Mouse (Mus musculus) stomach, embryonic 16.5 days (tissue): Measurements from ENCODE around the gene Npr2. TPM values are rescaled to one million over a fixed set of nuclear protein-coding genes. Genes with fewer than 3 reads are reported as not detected.
"Not testable (repeated sequence)": the region's sequence is repeated elsewhere in the genome, so short reads cannot be mapped to it uniquely, and the experiment has no call there.

Source experiments
- ATAC-seq: fragments of 200-750 bp; cut with Nextera tagmentation; 2 replicates; pipeline ENCODE4 v1.8.0; 2017; ENCODE audit warnings: moderate number of reproducible peaks, moderate TSS enrichment; ENCODE audit not compliant: insufficient read depth, low FRiP score
- H3K27ac ChIP-seq: fragments of 300-500 bp; sonication (generic); 2 replicates; pipeline ENCODE4 v1.5.1; 2014; ENCODE audit warnings: low read length
- H3K27me3 ChIP-seq: fragments of 300-500 bp; sonication (generic); 2 replicates; pipeline ENCODE4 v1.6.1; 2014; ENCODE audit warnings: low read length, control low read depth, mixed read lengths; ENCODE audit not compliant: control insufficient read depth, insufficient read depth
- H3K36me3 ChIP-seq: fragments of 300-500 bp; sonication (generic); 2 replicates; pipeline ENCODE4 v1.6.1; 2014; ENCODE audit warnings: low read length; ENCODE audit not compliant: control insufficient read depth, insufficient read depth
- H3K4me1 ChIP-seq: fragments of 300-500 bp; sonication (generic); 2 replicates; pipeline ENCODE4 v1.6.1; 2014; ENCODE audit warnings: low read length, control low read depth, mixed read lengths; ENCODE audit not compliant: control insufficient read depth, insufficient read depth
- H3K4me2 ChIP-seq: fragments of 300-500 bp; sonication (generic); 2 replicates; pipeline ENCODE4 v1.6.1; 2014; ENCODE audit warnings: low read depth, low read length, mixed read lengths
- H3K4me3 ChIP-seq: fragments of 300-500 bp; sonication (generic); replicated peaks from 2 replicates; pipeline ENCODE4 v1.5.1; 2014; ENCODE audit warnings: mild to moderate bottlenecking, low read length
- H3K9ac ChIP-seq: fragments of 300-500 bp; sonication (generic); 2 replicates; pipeline ENCODE4 v1.6.1; 2014; ENCODE audit warnings: low read length
- H3K9me3 ChIP-seq: fragments of 300-500 bp; sonication (generic); replicated peaks from 2 replicates; pipeline ENCODE4 v1.6.1; 2016; ENCODE audit warnings: low read length, control low read depth; ENCODE audit not compliant: control insufficient read depth
- WGBS: fragments of 180-500 bp; shearing (Covaris S2); extraction: QIAGEN DNeasy Blood & Tissue Kit; methylation state at CpG from one replicate; pipeline ENCODE4 v1.1.7; 2014; 5-methylcytosine and 5-hydroxymethylcytosine counted together
- polyA plus RNA-seq: library from polyadenylated mRNA; unstranded; fragments of >200 nt; fragmentation: Nextera tagmentation; extraction: Ambion mirVana; gene quantifications from 2 replicates; pipeline ENCODE4 v1.2.1, GENCODE M21; 2015

Gene Npr2
- polyA plus RNA-seq, 1 experiment from 2014 or later, result 8.9 TPM

GRCm38 (mm10) chr4:43591961-43592360 lies 39.8 kb upstream of the Npr2 start:
- no peaks in the 10 kb centered on the region for H3K27me3 ChIP-seq
- H3K27ac ChIP-seq, result no peak overlapping the region
- no peak for ATAC-seq
- no peaks in the 10 kb centered on the region for H3K4me1 ChIP-seq
- H3K36me3 ChIP-seq, result no peaks in the 10 kb centered on the region
- H3K4me3 ChIP-seq, result no peak overlapping the region
- no peaks in the 10 kb centered on the region for H3K9me3 ChIP-seq
- 77% methylated on average over 3 of the region's 3 CpGs for WGBS
- H3K9ac ChIP-seq, result no peak overlapping the region
- H3K4me2 ChIP-seq, result no peak overlapping the region

GRCm38 (mm10) chr4:43593453-43593852 lies 38.3 kb upstream of the Npr2 start:
- H3K4me2 ChIP-seq, result no peak overlapping the region
- no peaks in the 10 kb centered on the region for H3K4me1 ChIP-seq
- H3K9me3 ChIP-seq, result no peaks in the 10 kb centered on the region
- no peaks in the 10 kb centered on the region for H3K36me3 ChIP-seq
- ATAC-seq, result no peak
- 49% methylated on average over 3 of the region's 3 CpGs for WGBS
- H3K27me3 ChIP-seq, result no peaks in the 10 kb centered on the region
- H3K4me3 ChIP-seq, result no peak overlapping the region
- no peak overlapping the region for H3K27ac ChIP-seq
- no peak overlapping the region for H3K9ac ChIP-seq

- H3K9me3 ChIP-seq, H3K36me3 ChIP-seq, H3K4me3 ChIP-seq, H3K27ac ChIP-seq, H3K9ac ChIP-seq, H3K4me2 ChIP-seq, H3K27me3 ChIP-seq, H3K4me1 ChIP-seq, ATAC-seq: not testable (repeated sequence)
- 70% methylated on average over 2 of the region's 2 CpGs for WGBS
Measured at GRCm38 (mm10) chr4:43596597-43596996, 35.1 kb upstream of the Npr2 start.

- Histone ChIP-seq H3K27me3 (no peaks in the 10 kb centered on the region), H3K36me3 (no peaks in the 10 kb centered on the region), H3K9ac (no peak overlapping the region), H3K27ac (no peak overlapping the region), H3K4me2 (no peak overlapping the region), H3K4me3 (no peak overlapping the region), H3K9me3 (no peaks in the 10 kb centered on the region), H3K4me1 (no peaks in the 10 kb centered on the region)
- ATAC-seq, result no peak
- 81% methylated on average over 4 of the region's 4 CpGs for WGBS
Measured at GRCm38 (mm10) chr4:43598200-43598599, 33.5 kb upstream of the Npr2 start.

GRCm38 (mm10) chr4:43598650-43599380 lies 32.9 kb upstream of the Npr2 start:
- no peaks in the 10 kb centered on the region for H3K9me3 ChIP-seq
- H3K27ac ChIP-seq, result no peak overlapping the region
- H3K4me3 ChIP-seq, result no peak overlapping the region
- ATAC-seq, result no peak
- H3K4me2 ChIP-seq, result no peak overlapping the region
- WGBS, result 76% methylated on average over 7 of the region's 7 CpGs
- H3K9ac ChIP-seq, result no peak overlapping the region
- no peaks in the 10 kb centered on the region for H3K27me3 ChIP-seq
- H3K4me1 ChIP-seq, result no peaks in the 10 kb centered on the region
- no peaks in the 10 kb centered on the region for H3K36me3 ChIP-seq

DNA sequence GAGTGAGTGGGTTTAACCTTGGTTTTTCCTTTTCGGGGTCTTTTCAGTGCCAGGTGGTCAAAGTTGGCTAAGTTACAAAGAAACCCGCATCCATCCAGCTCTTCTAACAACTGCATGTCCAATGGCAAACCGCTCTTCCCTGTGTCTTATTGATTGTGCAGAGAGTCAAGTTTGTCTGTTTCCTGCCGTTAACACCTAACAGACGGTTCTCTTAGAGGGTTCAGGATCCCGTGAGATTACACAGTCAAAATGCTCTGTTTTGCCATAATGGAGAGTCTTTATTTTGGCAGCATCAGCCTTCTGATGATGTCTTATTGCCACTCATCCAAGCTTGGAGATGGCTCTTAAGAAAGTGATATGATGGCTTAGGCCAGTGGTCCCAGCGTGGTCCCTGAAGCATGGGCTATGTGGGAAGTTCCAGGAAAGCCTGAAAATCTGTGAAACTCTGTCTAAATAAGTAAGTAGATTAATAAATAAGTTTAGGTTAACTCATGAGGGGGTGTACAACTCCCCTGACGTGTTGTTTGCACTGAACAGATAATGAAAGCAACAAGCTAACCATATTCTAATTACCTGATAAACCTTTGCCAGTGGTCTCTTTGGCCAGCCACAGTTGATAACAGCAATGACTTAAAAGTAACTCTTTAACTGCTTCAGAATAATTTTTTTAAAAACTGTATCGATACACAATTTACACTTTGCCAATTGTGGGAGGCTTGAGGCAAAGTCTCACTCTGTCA lies 31.4 kb upstream of the Npr2 start:
- H3K27me3 ChIP-seq, result no peaks in the 10 kb centered on the region
- no peak for ATAC-seq
- 75% methylated on average over 9 of the region's 9 CpGs for WGBS
- H3K27ac ChIP-seq, result no peak overlapping the region
- H3K4me2 ChIP-seq, result no peak overlapping the region
- no peaks in the 10 kb centered on the region for H3K4me1 ChIP-seq
- H3K4me3 ChIP-seq, result no peak overlapping the region
- no peak overlapping the region for H3K9ac ChIP-seq
- H3K9me3 ChIP-seq, result no peaks in the 10 kb centered on the region
- no peaks in the 10 kb centered on the region for H3K36me3 ChIP-seq

DNA sequence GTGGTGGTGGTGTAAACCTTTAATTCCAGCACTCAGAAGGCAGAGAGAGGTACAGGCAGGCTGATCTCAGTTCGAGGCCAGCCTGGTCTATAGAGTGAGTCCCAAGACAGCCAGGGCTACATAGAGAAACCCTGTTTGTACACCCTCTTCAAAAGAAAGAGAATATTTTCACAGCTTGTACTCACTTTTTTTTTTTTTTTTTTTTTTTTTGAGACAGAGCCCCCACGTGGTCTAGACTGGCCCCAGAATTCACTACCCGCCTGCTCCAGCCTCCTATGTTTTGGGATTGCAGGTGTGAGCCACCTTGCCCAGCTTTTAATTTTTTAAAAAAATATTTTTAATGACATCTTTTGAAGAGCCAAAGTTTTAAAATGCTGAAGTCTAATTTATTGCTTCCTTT lies 27.6 kb upstream of the Npr2 start:
- no peaks in the 10 kb centered on the region for H3K36me3 ChIP-seq
- no peak for ATAC-seq
- H3K27me3 ChIP-seq, result no peaks in the 10 kb centered on the region
- no peak overlapping the region for H3K27ac ChIP-seq
- no peak overlapping the region for H3K9ac ChIP-seq
- no peak overlapping the region for H3K4me3 ChIP-seq
- no peaks in the 10 kb centered on the region for H3K9me3 ChIP-seq
- no peak overlapping the region for H3K4me2 ChIP-seq
- WGBS, result 57% methylated on average over 3 of the region's 3 CpGs
- H3K4me1 ChIP-seq, result no peaks in the 10 kb centered on the region

DNA sequence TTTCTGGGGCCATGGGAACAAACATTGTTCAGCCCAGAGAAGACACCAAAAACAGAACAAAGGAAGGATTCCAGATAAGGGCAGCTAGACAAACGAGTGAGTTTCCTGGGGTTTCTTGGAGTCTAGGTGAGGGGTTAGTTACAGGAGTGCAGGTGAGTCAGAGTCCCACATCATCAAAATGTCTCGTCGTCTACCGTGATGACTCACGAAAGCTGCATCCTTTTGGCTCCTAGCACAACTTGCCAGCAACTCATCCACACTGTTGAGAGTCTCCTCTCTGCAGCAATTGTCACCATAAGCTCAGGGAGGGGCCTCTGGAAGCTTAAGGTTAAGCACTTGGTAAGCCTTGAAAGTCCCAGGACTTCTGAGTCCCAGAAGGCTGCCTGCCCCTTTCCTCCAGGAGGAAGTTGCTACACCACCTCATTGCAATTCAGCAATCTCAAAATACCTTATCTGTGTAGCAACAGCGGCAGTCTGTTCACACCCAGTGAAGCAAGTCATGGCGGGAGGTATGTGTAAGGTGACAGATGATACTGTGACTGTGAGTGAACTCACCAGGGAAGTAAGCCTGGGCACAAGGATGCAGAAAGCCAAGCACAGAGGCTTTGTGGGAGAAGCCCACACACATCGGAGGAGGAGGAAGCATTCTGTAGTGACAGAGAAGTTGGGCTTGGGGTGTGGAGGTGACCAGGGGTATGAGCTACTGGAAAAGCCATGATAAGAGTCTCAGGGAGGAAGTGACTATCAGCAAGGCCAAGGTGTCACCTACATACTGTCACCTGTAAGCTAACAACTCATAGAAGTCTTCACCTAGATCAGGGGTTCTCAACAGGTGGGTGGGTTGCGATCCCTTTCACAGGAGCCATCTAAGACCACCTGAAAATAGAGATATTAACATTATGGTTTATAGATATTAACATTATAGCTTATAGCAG lies 26.7 kb upstream of the Npr2 start:
- Histone ChIP-seq H3K4me1 (no peaks in the 10 kb centered on the region), H3K9me3 (no peaks in the 10 kb centered on the region), H3K27me3 (no peaks in the 10 kb centered on the region), H3K36me3 (no peaks in the 10 kb centered on the region), H3K9ac (no peak overlapping the region), H3K4me2 (no peak overlapping the region), H3K4me3 (no peak overlapping the region), H3K27ac (no peak overlapping the region)
- 56% methylated on average over 9 of the region's 9 CpGs for WGBS
- peak; percentile 68; the same call in 1 of the 2 replicates for ATAC-seq

DNA sequence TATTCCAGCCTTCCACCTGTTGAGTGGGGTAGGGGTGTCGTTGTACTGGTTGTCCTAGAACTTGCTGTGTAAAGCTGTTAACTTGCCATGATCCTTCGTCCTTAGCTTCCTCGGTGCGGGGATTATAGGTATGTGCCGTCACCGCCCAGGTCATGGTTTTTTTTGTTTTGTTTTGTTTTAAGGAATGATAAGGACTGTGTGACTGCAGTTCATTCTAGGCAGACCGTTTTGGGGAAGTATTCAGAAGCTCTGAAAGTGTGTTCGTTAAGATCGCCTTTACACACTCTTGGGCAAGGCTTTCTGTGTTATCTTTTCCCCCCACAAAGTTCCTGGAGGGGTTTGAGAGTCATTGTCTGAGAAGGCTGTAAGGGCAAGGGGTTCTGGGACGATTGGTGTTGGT lies 19.2 kb upstream of the Npr2 start:
- Histone ChIP-seq H3K27ac (no peak overlapping the region), H3K4me1 (no peaks in the 10 kb centered on the region), H3K27me3 (no peaks in the 10 kb centered on the region), H3K36me3 (no peaks in the 10 kb centered on the region), H3K4me2 (no peak overlapping the region), H3K9ac (no peak overlapping the region), H3K4me3 (no peak overlapping the region), H3K9me3 (no peaks in the 10 kb centered on the region)
- no peak for ATAC-seq
- 50% methylated on average over 10 of the region's 10 CpGs for WGBS
